Mouse (Mus musculus) urinary bladder, postnatal 36 days (tissue): ENCODE data around the gene Nudt16l1.
A peak's percentile ranks its signal among the peaks of the same experiment; 100 is the strongest.

ENCODE experiments used
- DNase-seq, 2 experiments: peaks; one replicate each; pipeline ENCODE4 v3.0.0; 2022; ENCODE audit warnings: low spot score in 2 of 2, mixed read lengths in 1 of 2

Gene Nudt16l1

DNA sequence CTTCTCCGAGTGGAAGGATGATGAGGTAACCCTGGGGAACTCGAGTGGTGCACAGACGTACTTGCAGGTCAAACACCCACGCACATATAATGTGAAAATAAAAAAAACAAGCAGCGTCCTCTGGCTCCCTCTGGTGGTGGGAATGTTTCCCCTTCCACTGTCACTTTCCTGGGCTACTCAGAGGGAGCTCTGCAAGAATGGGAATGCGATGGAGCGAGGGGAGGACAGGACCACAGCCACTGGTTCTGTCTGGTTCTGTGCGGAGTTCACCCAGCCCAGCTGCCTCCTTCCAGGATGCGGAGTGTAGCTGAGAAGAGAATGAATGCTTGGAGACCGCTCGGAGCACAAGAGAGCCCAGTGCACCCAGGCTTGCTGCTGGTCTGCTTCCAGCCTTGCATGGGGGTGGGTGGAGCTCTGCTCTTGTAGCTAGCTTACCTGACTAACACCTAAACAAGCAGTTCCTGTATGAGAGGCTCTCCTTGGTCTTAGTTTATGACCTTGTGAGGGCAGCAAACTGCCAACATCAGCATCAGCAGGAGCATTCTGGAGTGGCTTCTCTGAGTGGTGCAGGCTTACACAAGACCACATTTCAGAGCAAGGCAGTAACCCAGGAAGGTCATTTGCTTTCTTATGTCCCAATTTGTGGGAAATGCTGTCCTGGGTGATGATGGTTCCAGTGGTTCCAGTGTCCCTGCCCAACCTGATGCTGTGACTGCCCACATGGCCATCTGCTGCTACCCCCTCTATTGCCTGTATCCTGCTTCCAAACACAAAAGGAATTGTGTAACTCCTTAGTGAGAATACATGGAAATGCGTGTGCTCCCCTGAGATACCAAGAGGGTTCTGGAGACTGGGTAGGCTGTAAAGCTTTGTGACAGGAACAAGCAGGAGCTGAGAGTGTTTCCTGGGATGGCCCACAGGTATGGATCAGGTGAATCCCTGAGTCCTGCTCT, 24.5 kb upstream of the Nudt16l1 start:
- peak; percentile 82 to 83 for DNase-seq

GRCm38 (mm10) chr16:4915931-4916330, 22.6 kb upstream of the Nudt16l1 start:
- DNase-seq = no peak

- no peak for DNase-seq
Measured at GRCm38 (mm10) chr16:4916608-4917007, 22.0 kb upstream of the Nudt16l1 start.

DNA sequence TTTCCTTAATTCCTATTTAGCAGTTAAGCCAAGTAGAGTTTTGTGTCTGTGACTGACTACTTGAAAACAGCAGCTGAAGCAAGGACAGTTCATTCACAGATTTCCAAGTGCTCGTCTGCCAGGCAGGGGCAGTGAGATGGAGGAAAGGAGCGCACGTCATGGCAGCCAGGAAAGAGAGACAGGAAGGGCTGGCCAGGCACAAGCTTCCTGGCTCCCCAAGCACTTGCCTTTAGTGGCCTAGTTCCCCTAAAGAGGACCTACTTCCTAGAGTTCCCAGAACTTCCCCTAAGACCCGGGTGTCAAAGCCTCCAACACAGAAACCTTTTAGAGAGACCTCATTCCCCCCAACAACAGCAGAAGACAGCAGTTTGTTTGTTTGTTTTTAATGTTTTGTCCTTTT, 18.0 kb upstream of the Nudt16l1 start:
- DNase-seq = no peak

DNA sequence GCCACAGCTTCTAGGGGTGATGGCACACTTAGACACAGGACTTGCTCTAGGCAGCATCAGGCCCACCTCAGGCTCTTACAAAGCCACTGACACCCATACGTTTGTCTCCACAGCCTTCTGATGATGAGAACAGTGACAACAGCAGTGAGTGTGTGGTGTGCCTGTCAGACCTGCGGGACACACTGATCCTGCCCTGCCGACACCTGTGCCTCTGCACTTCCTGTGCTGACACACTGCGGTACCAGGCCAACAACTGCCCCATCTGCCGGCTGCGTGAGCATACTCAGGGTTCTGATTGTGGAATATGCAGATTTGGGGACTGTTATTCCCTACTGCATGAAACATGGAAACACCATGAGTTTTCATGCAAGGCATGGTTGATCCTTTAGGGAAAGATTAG, 16.1 kb upstream of the Nudt16l1 start:
- DNase-seq = no peak

DNA sequence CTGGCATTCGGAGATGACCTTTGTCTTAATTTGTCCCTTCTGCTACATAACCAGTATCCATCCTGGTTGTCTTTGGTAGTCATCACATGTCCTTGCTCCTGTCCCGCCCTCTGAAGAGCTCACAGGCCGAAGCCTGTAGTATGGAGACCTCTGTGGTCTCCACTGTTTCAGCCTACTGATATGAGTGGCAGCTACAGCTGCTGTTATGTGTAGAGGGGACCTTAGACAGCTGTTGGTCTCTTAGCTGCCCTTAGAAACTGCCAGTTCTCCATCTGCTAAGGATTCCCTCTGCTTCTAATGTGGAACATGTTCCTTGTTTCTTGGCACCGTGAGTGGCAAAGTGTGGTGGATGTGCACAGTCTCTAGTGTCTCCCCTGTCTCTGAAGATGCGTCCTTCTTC, 14.6 kb upstream of the Nudt16l1 start:
- no peak for DNase-seq

- no peak for DNase-seq
Measured at GRCm38 (mm10) chr16:4927967-4928366, 10.6 kb upstream of the Nudt16l1 start.

GRCm38 (mm10) chr16:4928474-4928873, 10.1 kb upstream of the Nudt16l1 start:
- no peak for DNase-seq

DNA sequence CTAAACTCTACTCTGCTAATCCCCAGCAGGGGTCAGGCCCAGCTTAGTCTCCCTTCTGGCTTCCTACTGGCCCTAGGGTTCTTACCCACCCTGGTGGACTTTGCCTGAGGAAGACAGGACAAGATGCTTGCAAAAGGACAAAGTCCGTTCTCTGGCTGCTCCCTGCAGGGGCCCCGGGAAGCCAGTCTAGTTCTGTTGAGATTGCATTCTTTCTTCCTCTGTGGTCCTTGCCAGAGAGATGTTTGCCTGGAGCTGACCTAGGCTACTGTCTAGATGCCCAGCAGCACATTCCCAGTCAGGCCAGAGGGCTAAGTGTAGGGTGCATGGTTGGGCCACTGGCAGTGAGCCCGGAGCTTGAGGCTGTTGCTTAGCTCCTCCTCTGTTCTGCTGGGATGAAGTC, 6.1 kb upstream of the Nudt16l1 start:
- DNase-seq = peak in 1 of 2 experiments; percentile 37

DNA sequence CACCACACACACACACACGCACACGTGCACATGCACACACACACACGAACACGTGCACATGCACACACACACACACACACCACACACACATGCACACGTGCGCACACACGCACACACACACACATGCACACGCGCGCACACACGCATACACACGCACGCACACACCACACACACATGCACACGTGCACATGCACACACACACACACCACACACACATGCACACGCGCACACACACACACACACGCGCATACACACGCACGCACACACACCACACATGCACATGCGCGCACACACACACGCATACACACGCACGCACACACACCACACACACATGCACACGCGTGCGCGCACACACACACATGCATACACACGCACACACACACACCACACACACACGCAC, 3.1 kb upstream of the Nudt16l1 start:
- DNase-seq = no peak

- no peak for DNase-seq
Measured at GRCm38 (mm10) chr16:4935931-4936703, 2.4 kb upstream of the Nudt16l1 start.

DNA sequence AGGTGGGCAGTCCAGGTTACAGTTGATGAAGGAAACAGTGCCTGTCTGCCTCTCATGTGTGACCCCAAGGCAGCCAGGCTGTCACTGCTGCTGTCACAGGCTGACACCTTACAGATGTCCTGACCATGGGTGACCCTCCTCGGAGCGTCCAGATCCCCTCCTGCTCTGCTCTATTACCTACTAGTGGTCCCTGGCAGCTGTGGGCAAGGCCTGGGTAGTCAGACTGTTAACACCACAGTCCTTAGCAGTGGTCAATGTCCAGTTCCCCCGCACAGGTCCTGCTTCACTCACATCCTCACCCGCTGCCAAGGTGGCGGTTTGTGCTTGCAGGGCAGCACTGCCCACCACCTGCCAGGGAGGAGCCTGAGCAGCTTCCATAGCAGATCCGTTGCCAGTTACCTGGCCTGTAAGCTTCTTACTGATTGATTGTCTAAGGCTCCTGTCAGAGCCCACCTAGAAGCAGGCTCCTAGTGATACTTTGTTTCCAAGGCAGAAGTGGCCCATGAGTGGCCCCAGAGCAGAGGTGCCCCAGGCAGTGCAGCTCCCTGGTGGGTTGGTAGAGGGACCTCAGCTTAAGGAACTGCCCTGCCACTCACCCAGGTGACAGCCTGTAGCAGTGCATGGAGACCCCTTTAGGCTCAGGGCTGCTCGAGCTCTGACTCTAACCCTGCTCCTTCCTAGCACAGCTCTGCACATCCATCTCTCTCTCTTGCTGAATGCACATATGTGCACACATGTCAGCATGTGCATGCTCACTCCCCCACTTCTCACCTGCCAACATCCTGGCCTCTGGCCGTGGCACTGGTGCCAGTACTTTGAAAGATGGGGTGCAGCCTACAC, 990 bp upstream of the Nudt16l1 start:
- DNase-seq = no peak

- DNase-seq = peak; percentile 95
Measured at GRCm38 (mm10) chr16:4938989-4939388, 428 bp downstream of the Nudt16l1 start.

- DNase-seq = peak; percentile 37 to 41
Measured at GRCm38 (mm10) chr16:4939412-4939811, 851 bp downstream of the Nudt16l1 start.

- DNase-seq = no peak
Measured at GRCm38 (mm10) chr16:4940311-4940850, 1.8 kb downstream of the Nudt16l1 start.

DNA sequence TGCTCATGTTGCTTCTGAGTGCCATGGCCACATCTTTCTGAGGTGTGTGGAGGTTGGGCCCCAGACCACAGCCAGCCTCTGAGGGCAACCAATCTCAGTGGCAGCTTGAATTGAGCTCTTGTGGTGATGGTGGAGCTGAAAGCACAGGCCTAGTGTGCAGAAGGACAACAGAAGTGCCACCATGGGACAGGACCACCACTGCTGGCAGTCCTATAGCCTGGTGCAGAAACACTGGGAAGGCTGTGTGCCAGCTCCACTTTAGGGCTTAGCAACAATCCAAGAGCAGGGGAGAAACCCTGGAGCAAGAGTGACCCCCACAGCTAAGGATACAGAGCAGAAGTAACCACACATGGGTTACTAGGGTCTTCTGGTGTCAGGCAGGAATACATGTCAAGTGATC, 2.5 kb downstream of the Nudt16l1 start:
- no peak for DNase-seq

DNA sequence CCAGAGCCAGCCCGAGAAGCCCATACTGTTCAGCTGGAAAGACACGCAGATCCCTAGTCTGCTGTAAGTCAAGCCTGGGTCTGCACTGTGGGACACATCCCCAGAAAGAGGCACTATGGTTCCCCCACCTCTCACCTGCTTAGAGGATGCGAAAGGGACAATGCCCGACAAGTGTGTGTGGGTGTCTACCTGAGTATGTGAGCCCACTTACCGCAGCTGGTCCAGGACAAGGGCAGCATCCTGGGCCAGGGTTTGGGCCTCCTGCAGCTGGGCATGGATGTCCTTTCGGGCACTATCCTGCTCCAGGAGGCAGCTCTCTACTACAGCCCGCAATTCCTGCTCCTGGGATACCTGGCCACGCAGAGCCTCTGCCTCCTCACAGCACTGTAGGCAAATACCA, 4.3 kb downstream of the Nudt16l1 start:
- no peak for DNase-seq

- no peak for DNase-seq
Measured at GRCm38 (mm10) chr16:4943431-4943830, 4.9 kb downstream of the Nudt16l1 start.

DNA sequence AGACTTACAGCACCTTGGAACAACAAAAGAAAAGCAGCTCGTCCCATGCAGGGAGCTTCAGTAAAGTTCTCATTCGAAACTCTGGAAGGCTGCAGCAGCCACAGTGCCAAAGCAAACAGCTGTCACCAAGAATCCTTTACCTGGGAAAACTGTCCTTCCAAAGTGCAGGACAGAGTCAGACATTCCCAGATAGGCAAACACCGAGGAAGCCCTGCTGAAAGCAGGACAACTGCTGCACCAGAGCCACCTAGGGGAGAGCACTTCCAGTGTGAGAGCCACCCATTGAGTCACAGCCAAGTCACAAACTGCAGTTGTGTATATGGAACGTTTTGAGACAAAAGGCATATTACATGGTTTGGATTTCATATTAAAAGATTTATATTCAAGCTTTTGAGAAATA, 6.9 kb downstream of the Nudt16l1 start:
- no peak for DNase-seq

GRCm38 (mm10) chr16:4946155-4946554, 7.6 kb downstream of the Nudt16l1 start:
- DNase-seq = no peak

DNA sequence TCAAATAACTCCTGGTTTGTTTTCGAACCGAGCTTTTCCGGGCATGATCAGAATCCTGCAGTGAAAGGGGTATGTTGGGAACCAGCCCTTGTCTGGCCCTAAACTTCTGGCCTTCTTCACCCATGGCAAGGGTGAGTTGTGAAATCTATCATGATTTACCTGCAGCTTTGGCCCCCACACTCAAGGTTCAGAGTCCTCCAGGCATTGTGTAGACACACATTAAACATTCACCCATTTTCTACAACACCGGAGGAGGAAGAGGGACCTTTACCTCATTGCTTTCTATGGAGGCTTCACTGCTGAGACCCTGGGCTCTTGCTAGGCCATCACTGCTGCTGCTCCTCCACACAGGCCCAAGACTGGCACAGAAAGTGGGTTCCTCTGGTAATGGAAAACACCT, 8.8 kb downstream of the Nudt16l1 start:
- no peak for DNase-seq

DNA sequence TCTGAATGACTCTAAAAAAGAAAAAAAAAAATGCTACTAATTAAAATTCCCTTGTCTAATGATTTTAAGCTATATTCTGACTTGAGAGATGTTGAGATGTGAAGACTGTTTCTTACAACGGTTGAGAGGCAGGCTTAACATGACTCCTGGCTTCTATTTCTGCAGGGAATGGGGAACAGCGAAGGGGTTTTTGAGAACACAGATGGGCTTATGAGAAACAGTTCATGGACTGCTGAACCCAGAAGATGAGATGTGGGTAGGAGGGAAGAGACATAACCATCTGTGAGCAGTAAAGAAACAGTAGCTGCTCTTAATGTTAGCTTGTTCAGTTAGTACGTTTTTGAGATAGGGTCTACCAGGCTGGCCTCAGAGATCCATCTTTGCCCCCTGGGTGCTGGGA, 18.0 kb downstream of the Nudt16l1 start:
- no peak for DNase-seq
